Mouse (Mus musculus) adrenal gland, postnatal 25 days (tissue): ENCODE results near the gene Olfr169. TPM values are rescaled to one million over a fixed set of nuclear protein-coding genes. Genes with fewer than 3 reads are reported as not detected.
"Not testable (repeated sequence)": the region's sequence is repeated elsewhere in the genome, so short reads cannot be mapped to it uniquely, and the experiment has no call there.

Source experiments
- DNase-seq: peaks from one replicate; pipeline ENCODE4 v3.0.0; 2021; ENCODE audit warnings: mixed read lengths
- long read RNA-seq: library from polyadenylated mRNA; stranded (forward); transcript quantifications from one replicate; pipeline ENCODE4 v2.0.0, GENCODE M21; 2021
- total RNA-seq: library from RNA; stranded (reverse); gene quantifications from 2 replicates; pipeline ENCODE4 v1.2.3, GENCODE M21; 2021

Gene Olfr169
- not detected in 2 replicates for total RNA-seq
- long read RNA-seq: 0 reads

- not testable (repeated sequence) for DNase-seq
These were observed at the start of gene Olfr169 for GRCm38 (mm10) chr16:19571709-19572108. Gene Olfr169 (minus strand): TSS chr16:19571809.

DNA sequence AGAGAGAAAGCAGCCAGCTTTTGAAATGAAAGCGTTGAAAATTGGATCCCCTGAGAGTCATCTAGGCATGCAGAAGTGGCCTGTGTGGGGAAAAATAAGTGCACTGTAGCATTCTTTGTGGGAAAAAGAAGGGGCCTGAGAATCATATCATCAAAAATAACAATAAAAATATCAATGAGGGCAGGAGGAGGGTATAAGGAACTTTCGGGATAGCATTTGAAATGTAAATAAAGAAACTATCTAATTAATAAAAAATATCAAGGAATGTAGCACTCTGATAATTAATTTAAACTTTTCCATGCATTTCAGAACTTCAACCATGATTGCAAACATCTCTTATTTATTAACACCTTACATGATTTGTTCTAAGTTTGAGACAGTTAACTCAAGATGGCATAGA lies 40.2 kb upstream of the Olfr169 start, which contains the start of gene Olfr170:
Gene Olfr170 (minus strand): TSS at position 101 of the 400 bp plus-strand sequence.
- not testable (repeated sequence) for DNase-seq

- DNase-seq: no peak
These were observed 31.6 kb upstream of the Olfr169 start for GRCm38 (mm10) chr16:19603166-19603565.

DNA sequence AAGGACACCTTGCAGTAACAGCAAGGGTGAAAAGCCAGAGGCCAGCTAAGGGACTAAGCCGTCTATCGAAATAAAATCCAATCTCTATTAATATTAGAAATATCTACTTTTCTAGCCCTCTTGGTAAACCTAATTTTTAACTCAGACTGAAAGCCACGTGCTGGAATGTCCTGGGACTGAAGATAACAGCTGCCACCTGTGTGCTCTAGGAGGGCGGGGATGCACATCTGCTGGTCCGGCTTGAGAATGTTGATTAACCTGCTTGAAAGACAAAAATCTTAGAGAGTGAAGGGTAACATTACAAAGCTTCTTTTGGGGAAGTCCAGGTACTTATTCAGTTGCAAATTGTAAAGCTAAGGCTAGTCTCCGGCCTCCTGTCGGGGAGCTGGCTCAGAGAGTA lies 18.2 kb downstream of the Olfr169 start:
- DNase-seq: not testable (repeated sequence)

DNA sequence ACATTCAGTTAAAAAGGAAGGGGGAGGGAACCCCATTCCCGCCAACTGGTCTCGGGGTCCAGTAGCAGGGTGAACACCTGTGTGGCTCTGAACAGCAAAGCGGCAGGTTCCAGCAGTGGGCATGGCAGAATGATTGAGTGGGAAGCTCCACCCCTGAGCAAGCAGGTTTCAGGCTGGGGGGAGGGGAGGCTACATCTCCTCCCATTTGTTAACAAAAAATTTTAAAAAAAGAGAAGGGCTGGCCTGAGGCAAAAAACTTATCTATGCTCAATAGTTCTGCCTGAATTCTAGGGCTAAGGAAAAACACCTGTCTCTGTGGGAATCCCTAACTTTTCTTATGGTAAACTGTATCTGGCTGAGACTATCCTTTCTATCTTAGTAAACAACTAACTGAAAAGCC lies 19.4 kb downstream of the Olfr169 start:
- not testable (repeated sequence) for DNase-seq

DNA sequence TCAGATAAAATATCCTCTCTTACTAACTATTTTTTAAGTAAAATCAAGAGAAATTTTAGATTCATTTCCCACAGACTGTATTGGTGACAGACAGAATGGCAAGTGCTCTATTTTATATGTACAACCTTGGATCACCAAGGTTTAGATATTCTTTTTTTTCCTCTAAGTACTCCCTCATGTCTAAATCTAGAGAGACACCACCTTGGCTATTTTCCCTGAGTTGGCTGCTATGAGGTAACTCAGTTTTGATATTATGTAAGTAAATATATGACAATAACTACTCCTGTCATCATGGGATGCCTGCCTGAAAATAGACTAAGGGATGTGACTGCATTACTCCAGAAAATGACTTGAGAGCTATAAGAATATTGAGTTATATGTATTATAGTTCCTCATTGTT lies 36.2 kb downstream of the Olfr169 start, which contains the start of gene Olfr168:
Gene Olfr168 (minus strand): TSS at position 101 of the 400 bp plus-strand sequence.
- DNase-seq: no peak

DNA sequence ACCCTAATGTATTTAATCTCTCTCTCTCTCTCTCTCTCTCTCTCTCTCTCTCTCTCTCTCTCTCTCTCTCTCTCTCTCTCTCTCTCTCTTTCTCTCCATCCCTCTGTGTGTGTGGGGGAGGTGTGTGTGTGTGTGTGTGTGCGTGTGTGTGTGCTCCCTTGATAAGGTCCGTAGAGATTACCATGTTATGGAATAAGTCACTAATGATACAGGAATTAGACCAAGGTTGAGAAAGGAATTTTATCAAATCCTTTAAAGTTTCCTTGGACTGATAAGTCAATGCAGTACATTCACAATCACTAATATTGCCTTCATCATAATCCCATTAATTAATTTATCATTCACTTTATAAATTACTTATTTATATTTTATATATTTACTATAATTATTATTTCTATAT lies 49.4 kb downstream of the Olfr169 start, which contains the start of gene Olfr167:
Gene Olfr167 (minus strand): TSS at position 101 of the 400 bp plus-strand sequence.
- no peak for DNase-seq

Other genes starting within 250 kb of the Olfr169 start
- not detected in 2 replicates for gene Olfr165, start 148.7 kb downstream of the Olfr169 start, total RNA-seq
- not detected in 2 replicates for gene Olfr166, start 88.1 kb downstream of the Olfr169 start, total RNA-seq
- not detected in 2 replicates for gene Olfr167, start 49.5 kb downstream of the Olfr169 start, total RNA-seq
- not detected in 2 replicates for gene Olfr168, start 36.3 kb downstream of the Olfr169 start, total RNA-seq
- not detected in 2 replicates for gene Olfr170, start 40.1 kb upstream of the Olfr169 start, total RNA-seq
- not detected in 2 replicates for gene Olfr171, start 58.1 kb upstream of the Olfr169 start, total RNA-seq
- gene Lamp3, start 134.6 kb upstream of the Olfr169 start, total RNA-seq: not detected in 2 replicates
- gene B3gnt5, start 188.4 kb upstream of the Olfr169 start, total RNA-seq: 0.94 and 1.9 TPM in 2 replicates